In genomic region chr10:9164333-9164732, GRCm38 (mm10) we compare ENCODE assay signal across 19 mouse cellular contexts.
A peak's percentile ranks its signal among the peaks of the same experiment; 100 is the strongest.
DNase-seq lines count a peak whose midpoint lies in the region; ATAC-seq and TF ChIP-seq lines count a peak whose summit lies in the region.
"Had no signal": no experiment of that assay in that cellular context is flagged by ENCODE, and none has a peak within 500 bp of the region (broad histone marks: within the 10 kb centered on the region; RNA-seq: fewer than 3 reads in every experiment).

No protein-coding gene starts in this region.

- DNase-seq in heart, adult 11 months = peak; percentile 56
- DNase-seq in heart, postnatal 14 days = no peak
- peak; percentile 30 for DNase-seq in left cerebral cortex, postnatal 4 days
- DNase-seq in left cerebral cortex, adult 11 months (ENCODE audit: low spot score) = no peak
- DNase-seq in hindbrain, postnatal 0 days (ENCODE audit: low spot score) = peak; percentile 44
- DNase-seq in B cell, adult 2 months = no peak
- DNase-seq: adrenal gland, adult 2 months; cerebellum, adult 9-11 months; embryo, embryonic 11 days; gastrocnemius, postnatal 36 days; kidney, adult 11 months; lung, embryonic 14.5 days; lung, postnatal 36 days; right cerebral cortex, postnatal 25 days had no signal

- no peak overlapping the region for H3K27ac ChIP-seq in hindbrain, postnatal 0 days
- H3K27ac ChIP-seq in midbrain, embryonic 16.5 days (ENCODE audit: low read length) = peak overlapping the region; percentile 66; the same call in 1 of the 2 replicates
- H3K27ac ChIP-seq: heart, embryonic 10.5 days; liver, embryonic 12.5 days; neural tube, embryonic 15.5 days; stomach, postnatal 0 days had no signal

- peak; percentile 57 for TF ChIP-seq CTCF in hindbrain, postnatal 0 days (IDR thresholded peaks at IDR 0.05; ENCODE audit: low read depth)

- 0 out of 2 replicates have a peak, but pooled peaks cover 2% of the 10 kb centered on the region for H3K4me1 ChIP-seq in hindbrain, postnatal 0 days (ENCODE audit: insufficient read depth, low read length)
- H3K4me1 ChIP-seq in midbrain, embryonic 16.5 days (ENCODE audit: control insufficient read depth, insufficient read depth, low read length) = peaks cover 22% of the 10 kb centered on the region
- H3K4me1 ChIP-seq: heart, embryonic 10.5 days; liver, embryonic 12.5 days had no signal

- H3K9me3 ChIP-seq in hindbrain, postnatal 0 days (ENCODE audit: low read length) = no peaks in the 10 kb centered on the region
- no peaks in the 10 kb centered on the region for H3K9me3 ChIP-seq in midbrain, embryonic 16.5 days (replicated peaks; ENCODE audit: control insufficient read depth, low read length, poor library complexity, severe bottlenecking)
- H3K9me3 ChIP-seq: heart, embryonic 10.5 days; neural tube, embryonic 15.5 days had no signal

- WGBS in hindbrain, postnatal 0 days = 61% methylated on average over 7 of the region's 7 CpGs
- 61% methylated on average over 7 of the region's 7 CpGs for WGBS in midbrain, embryonic 16.5 days

- 0 out of 2 replicates have a peak, but pooled peaks have one; percentile 65 for ATAC-seq in hindbrain, postnatal 0 days
- ATAC-seq in midbrain, embryonic 16.5 days = no peak
- ATAC-seq: liver, embryonic 12.5 days had no signal

- no peak overlapping the region for H3K9ac ChIP-seq in hindbrain, postnatal 0 days (replicated peaks; ENCODE audit: low read length)
- H3K9ac ChIP-seq in midbrain, embryonic 16.5 days (ENCODE audit: low read depth, low read length) = no peak overlapping the region
- H3K9ac ChIP-seq: liver, embryonic 12.5 days; lung, embryonic 14.5 days; neural tube, embryonic 15.5 days had no signal

- H3K36me3 ChIP-seq in hindbrain, postnatal 0 days (ENCODE audit: insufficient read depth, low read length) = no peaks in the 10 kb centered on the region
- no peaks in the 10 kb centered on the region for H3K36me3 ChIP-seq in midbrain, embryonic 16.5 days (ENCODE audit: control insufficient read depth, insufficient read depth, low read length)
- H3K36me3 ChIP-seq: heart, embryonic 10.5 days; liver, embryonic 12.5 days; neural tube, embryonic 15.5 days had no signal

- no peak overlapping the region for H3K4me2 ChIP-seq in hindbrain, postnatal 0 days (ENCODE audit: low read depth, low read length)
- no peak overlapping the region for H3K4me2 ChIP-seq in midbrain, embryonic 16.5 days (ENCODE audit: low read length)
- H3K4me2 ChIP-seq: liver, embryonic 12.5 days; lung, embryonic 14.5 days; neural tube, embryonic 15.5 days had no signal

- no peaks in the 10 kb centered on the region for H3K27me3 ChIP-seq in hindbrain, postnatal 0 days (ENCODE audit: insufficient read depth, low read length)
- H3K27me3 ChIP-seq in midbrain, embryonic 16.5 days (ENCODE audit: control insufficient read depth, insufficient read depth, low read depth, low read length) = no peaks in the 10 kb centered on the region
- H3K27me3 ChIP-seq: liver, embryonic 12.5 days had no signal

- intact Hi-C loops in heart, postnatal 14 days (cut with DNase I) = no loop called here
- intact Hi-C loops in left cerebral cortex, postnatal 4 days (cut with DNase I) = no loop called here

- no peak overlapping the region for H3K4me3 ChIP-seq in hindbrain, postnatal 0 days (ENCODE audit: low read length)
- H3K4me3 ChIP-seq in midbrain, embryonic 16.5 days (ENCODE audit: low read depth, low read length) = no peak overlapping the region
- H3K4me3 ChIP-seq: heart, embryonic 10.5 days; liver, embryonic 12.5 days; neural tube, embryonic 15.5 days had no signal

Comparison
In these comparisons a context has a peak if more than half of its experiments do, and no peak if none do; other contexts are left out.
1. DNase-seq: peak in heart, adult 11 months (single experiment), left cerebral cortex, postnatal 4 days (single experiment) and hindbrain, postnatal 0 days (single experiment); none in heart, postnatal 14 days (0 of 2), left cerebral cortex, adult 11 months (single experiment) and B cell, adult 2 months (0 of 2).